Mouse (Mus musculus) MEL-GATA-1-ER (cell line): ENCODE results near the gene Ythdf2.
"Not testable (repeated sequence)": the region's sequence is repeated elsewhere in the genome, so short reads cannot be mapped to it uniquely, and the experiment has no call there.

ENCODE experiments used
- DNase-seq: peaks from one replicate; pipeline ENCODE4 v3.0.0-alpha.2; 2012; ENCODE audit warnings: low read depth; ENCODE audit errors: extremely low read depth

Ythdf2 gene

DNA sequence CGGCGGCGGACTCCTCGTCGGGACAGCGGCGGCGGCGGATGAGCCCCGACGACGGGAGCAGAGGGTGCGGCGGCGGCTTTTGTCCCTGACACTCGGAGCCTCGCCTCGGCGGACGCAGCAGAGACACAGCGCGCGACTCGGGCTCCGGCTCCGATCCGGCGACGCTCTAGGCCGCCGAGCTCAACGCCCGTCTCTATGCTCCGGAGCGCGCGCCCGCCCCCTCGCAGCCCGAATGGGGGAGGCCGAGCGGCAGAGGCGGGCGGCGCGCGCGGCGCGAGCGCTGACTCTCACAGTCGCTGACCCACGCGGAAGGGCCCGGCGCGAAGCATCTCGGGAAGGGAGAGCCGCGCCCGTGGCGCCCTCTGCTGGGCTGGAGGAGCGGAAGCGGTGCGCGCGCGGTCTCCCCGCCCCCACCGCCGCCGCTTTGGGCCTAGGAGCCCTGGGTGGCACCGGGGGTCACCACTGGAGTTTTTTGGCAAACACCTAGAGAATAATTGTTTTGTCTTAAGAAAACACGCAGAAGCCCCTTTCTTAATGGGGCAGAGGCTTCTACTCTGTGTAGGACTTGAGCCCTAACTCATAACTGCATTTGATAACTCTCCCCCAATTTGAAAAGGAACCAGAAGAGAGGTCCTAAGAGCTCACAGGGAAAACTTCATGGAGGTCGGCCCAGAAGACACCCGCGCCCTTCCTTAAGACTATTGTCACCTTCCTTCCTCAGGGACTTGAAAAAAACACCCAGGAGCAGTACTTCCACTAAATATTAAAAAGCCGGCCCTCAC lies at the start of gene Ythdf2:
Ythdf2 (minus strand) TSS at position 351 of the 782 bp plus-strand sequence.
- DNase-seq: peak; percentile 74

DNA sequence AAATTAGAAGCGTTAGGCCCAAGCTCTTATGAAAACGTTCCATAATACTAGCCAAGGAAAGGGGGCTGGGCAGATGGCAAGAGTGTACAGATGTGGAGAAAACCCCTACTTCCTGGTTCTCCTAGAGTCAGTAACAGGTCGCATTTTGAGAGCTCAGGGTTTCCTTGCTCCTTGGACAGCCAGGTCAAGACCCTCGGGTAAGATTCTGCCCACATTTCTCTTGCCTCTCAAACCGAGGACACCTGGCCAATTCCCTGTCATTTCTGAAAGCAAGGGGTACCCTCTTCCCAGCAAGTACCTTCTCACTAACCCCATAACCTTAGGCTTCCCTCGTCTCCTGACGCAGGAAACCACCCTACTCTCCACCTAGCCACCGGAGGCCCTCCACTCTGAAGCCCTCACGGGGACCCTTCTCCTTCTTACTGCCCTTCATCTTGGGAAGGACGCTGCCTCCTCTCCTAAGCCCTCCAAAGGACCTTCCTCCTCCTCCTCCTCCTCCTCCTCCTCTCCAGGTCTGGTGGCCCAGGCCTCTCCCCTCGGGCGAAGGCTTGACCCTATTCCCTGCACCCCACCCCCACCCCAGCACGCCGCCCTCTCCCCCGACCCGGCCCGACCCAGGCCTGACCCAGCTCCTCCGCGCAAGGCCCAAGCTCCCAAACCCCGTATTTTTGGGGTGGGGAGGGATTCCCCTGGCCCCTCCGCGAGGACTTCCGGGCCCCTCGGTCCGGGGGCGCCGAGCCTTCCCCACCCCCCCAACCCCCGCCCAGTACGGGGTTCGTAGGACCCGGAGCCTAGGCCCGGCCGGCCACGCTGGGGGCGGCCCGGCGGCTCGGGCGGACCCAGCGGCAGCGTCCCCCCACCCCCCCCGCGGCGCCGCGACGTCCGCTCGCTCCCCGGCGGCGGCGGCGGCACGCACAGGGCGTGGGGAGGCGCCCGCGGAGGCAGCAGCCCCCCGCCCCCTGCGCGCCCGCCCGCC lies 48.6 kb upstream of the Ythdf2 start:
- DNase-seq: no peak

DNA sequence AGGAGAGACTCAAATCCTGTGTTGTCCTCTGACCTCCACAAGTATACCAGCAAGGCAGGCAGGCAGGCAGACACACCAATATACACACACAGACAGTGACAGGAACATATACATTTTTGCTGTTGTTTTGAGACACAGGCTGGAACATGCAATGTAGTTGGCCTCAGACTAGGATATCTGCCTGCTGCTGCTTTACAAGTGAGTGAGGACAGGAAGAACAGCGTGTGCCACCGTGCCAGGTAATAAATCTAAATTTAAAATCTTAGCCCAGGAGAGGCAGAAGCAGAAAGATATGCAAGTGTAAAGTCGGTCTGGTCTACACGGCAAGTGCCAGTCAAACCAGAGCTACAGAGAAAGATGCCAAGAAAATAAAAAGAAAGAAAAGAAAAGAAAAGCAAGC lies 47.1 kb upstream of the Ythdf2 start:
- DNase-seq: no peak

DNA sequence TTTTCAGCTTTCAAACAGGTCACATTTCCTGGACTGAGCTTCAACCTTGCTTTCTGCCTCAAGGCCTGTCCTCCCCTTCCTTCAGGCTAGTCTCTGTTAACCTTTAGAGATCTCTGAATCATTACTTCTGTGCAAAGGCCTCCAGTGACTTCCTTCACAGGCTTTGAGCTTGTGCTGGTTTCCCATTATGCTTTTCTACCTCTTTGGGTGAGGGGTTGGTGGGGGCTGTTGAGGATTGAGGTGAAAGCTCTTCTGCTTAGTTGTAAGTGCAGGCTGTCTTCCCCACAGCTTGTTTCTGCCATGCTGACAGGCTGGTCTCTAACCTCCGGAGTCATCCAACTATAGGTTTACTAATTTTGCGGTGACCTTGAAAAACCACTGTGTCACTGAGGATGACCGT lies 44.3 kb upstream of the Ythdf2 start:
- no peak for DNase-seq

DNA sequence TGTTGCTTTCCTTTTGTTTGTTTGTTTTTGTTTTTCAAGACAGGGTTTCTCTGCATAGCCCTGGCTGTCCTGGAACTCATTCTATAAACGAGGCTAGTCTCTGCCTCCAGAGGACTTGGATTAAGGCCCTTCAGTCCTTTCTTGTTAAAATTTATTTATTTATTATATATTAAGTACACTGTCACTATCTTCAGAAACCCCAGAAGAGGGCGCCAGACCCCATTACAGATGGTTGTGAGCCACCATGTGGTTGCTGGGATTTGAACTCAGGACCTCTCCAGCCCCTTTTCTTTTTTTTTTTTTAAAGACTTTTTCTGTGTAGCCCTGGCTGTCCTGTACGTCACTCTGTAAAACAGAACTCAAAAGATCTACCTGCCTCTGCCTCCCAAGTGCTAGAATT lies 42.9 kb upstream of the Ythdf2 start:
- no peak for DNase-seq

DNA sequence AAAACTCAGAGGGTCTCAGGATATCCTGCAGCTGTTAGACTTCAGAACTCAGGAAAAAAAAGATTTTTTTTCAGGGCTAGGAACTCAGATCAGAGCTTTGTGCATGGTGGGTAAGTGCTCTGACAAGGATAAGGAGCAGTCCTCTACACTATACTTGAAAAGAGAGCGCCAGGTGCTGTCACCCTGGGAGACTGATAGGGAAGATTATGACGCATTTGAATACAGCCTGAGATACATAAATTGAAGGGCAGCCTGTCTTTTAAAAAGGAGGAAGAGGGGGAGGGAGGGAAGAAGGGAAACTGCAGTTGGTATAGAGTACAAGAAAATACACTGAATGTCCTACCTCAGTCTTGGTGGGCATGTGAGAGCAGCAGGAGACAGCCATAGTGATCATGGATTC lies 41.5 kb upstream of the Ythdf2 start:
- no peak for DNase-seq

DNA sequence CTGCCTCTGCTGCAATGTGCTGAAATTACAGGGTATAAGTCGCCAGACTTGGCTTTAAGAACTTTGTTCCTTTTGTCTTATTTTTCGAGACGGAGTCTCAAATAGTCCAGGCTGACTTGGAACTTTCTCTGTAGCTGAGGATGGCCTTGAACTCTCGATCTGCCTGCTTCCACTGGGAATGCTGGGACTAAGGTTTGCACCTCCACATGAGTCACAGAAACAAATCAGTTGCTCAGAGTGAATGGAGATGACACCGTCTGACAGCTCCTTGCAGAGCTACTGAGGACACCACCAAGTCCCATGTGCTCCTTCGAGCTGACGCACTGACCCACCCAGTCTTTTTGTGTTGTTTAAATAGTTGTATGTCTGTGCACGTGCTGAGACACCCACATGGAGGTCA lies 41.0 kb upstream of the Ythdf2 start:
- DNase-seq: no peak

DNA sequence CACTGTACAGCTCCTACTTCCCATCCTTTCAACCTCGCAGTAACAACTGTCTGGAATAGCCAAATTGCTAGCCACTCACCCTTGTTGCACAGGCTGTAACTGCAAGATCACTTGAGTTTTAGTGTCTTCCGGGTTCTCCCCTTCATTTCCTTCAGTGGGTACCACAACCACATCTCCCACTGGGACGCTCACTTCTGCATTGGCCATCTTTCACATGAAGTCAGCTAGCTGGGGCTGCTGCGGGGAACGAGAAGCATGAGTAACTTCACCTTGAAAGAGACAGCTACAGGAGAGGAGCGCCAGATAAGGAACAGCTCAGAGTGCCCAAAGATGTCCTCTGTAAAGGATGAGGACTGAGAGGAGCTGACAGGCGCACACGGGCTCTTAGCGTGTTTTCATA lies 39.5 kb upstream of the Ythdf2 start:
- no peak for DNase-seq

DNA sequence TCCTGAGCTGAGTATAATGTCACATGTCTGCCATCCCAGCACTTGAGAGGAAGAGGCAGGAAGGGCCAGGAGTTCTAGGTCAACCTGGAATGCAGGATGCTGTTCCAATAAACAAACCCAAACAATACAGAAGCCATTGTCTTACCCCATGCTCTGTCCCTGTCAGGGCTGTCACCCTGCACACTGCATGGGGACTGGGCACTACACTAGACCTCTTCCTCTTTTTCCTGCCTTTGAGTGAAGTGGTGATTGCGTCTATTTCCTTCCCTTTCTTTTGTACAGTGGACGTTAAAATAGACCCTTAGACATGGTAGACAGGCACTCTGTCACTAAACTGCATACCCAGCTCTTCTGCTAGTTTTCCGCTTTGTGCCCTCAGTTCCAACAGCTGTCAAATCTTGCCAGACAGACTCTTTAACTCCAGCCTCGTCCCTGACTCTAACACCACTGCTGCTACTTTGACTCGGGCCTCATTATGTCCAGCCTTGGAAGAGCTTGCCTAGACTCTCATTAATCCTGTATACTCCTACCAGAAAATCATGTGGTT lies 35.4 kb upstream of the Ythdf2 start:
- DNase-seq: peak; percentile 62

DNA sequence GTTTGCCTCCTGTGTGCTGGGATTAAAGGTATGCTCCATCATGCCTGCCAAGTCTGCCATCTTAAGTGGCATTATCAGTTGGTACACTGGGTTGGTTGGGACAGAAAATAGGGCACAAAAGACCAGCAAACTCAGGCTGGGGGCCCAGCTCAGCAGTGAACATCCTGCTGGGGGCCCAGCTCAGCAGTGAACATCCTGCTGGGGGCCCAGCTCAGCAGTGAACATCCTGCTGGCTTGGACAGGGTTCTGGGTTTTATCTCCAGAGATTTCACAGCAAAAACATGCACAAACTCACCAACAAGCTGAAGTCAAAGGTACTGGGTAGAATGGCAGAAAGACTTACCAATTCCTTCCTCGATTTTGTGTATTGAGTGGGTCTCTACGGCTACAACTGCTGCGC lies 33.5 kb upstream of the Ythdf2 start:
- DNase-seq: no peak

DNA sequence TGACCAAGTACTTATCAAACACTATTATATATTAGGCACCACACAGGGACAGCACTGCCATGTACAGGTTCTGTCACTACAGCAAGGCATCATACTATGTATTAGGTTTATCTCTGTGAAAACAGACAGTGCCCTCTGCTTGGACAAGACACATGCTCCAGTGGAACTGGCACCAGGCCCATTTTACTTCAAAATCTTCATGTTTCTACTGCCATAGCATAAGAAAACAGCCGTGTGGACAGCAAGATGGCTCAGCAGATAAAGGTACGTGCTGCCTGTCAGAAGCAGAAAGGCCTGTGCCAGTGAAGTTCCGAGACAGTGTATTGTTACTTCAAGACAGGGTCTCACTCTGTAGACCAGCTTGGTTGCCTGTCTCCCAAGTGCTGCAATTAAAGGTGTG lies 29.1 kb upstream of the Ythdf2 start:
- DNase-seq: peak; percentile 63

DNA sequence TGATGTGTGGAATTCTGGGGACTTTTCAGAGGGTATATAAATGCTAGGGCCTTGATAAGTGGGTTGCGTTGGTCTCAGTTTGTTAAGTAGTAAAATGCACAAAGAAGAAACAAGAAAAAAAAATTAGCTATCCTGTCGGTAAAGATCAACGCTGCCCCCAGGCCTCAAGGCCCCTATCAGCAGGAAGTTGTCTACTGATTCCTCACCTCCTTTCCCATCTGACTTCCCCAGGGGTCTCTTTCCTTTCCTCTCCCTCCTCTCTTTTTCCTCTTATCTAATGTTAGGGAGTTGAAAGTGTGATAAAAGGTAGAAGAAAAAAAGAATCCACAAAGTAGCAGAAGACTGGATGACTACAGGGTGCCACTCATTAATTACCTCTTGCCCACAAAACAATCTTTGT lies 28.3 kb upstream of the Ythdf2 start:
- no peak for DNase-seq

DNA sequence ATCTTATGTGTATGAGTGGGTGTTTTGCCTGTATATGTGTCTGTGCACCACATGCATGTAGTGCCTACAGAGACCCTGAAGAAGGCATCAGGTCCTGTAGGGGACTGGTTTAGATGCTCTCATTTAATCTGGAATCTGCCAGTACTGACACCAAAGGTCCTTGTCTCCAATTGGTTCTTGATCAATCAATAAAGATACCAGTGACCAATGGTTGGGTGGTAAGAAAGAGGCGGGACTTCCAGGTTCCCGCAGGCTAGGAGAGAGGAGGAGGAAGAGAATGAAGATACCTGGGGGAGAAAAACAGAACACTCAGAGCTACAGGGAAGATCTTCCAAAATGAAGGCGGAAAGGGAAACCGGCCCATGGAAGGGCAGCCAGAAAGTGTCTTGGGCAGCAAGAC lies 26.3 kb upstream of the Ythdf2 start:
- DNase-seq: no peak

DNA sequence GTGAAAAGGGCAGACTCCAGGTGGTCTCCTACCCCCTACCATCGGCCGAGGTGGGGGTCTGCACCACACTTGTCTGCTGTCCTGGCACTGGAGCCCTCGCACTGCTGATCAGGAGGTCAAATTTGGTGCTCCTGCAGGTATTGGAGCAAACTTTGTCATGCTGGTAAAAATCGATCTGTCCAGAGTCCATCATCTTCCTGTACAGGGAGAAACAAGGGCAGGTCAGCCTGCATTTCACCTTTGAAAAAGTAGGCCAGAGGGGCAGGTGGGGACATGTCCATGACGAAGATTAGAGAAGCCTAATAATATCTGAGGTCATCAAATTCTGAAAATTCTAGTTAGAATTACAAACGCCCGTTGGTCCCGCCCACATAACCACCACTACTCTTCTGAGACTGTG lies 22.6 kb upstream of the Ythdf2 start:
- DNase-seq: no peak

DNA sequence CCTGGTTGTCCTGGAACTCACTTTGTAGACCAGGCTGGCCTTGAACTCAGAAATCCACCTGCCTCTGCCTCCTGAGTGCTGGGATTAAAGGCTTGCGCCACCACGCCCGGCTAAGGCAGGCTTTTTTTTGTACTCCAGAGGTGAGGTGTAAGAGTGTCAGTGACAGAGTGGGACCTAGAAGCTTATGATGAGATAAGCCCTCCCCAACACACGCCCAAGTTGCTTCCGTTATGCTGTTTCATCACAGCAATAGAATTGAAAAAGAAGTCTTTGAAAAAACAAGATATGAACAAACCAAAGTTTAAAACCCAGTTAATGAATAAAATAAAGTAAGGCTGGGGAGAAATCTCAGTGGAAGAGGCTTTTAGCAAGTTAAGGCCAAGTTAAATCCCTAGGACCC lies 18.3 kb upstream of the Ythdf2 start:
- no peak for DNase-seq

DNA sequence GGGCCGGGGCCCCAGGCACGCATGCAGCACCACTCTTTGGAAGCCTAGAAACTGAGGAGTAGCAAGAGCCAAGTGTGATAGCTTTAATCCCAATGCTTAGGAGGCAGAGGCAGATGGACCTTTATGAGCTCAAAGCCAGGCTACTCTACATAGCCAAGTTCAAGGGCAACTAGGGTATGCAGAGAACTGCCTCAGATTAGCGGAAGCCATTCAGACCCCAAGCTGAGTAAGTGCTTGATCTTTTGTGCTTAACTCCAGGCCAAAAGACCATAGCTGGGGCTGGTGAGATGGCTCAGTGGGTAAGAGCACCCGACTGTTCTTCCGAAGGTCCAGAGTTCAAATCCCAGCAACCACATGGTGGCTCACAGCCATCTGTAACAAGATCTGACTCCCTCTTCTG lies 9.9 kb upstream of the Ythdf2 start:
- DNase-seq: not testable (repeated sequence)

DNA sequence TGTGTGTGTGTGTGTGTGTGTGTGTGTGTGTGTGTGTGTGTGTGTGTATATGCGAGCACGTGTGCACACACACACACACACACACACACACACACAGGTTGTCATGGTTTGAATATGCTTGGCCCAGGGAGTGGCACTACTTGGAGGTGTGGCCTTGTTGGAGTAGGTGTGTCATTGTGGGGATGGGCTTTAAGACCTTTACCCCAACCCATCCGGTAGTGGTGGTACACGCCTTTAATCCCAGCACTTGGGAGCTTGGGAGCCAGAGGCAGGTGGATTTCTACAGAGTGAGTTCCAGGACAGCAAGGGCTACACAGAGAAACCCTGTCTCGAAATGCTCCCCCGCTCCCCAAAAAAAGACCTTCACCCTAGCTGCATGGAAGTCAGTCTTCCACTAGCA lies 6.3 kb upstream of the Ythdf2 start:
- DNase-seq: not testable (repeated sequence)

DNA sequence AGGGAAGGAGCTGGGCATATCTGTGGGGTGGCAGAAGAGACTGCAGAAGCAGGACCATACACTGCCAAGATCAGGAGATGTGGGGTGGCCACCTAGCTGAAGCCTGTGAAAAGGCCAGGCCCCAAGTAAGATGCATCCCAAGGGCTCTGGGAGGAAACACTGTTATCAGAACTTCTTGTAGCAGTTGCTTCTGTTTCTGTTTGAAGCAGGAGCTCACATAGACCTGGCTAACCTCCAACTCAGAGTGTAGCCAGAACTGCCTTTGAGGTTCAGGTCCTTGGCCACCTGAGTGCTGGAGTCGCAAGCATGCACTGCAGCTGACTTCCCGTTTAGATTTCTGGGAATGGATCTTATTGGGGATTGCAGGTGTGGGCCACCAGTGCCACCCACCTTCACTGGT lies 5.7 kb upstream of the Ythdf2 start:
- DNase-seq: peak; percentile 65

DNA sequence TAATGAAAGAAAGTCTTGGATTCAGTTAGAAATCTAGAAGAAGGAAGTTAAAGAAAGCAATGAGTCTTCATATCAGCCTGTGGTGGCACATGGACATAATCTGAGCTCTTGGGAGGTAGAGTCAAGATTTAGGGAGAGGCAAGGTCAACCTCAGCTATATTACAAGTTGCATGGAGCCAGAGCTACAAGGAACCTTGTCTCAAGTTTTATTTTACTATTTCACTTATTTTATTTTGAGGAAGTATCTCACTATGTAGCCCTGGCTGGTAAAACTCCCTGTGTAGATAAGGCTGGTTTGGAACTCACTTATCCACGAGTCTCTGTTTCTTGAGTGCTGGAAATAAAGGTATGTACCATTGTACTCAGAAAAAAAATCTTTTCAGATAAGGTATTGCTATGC lies 4.5 kb upstream of the Ythdf2 start:
- peak; percentile 73 for DNase-seq

DNA sequence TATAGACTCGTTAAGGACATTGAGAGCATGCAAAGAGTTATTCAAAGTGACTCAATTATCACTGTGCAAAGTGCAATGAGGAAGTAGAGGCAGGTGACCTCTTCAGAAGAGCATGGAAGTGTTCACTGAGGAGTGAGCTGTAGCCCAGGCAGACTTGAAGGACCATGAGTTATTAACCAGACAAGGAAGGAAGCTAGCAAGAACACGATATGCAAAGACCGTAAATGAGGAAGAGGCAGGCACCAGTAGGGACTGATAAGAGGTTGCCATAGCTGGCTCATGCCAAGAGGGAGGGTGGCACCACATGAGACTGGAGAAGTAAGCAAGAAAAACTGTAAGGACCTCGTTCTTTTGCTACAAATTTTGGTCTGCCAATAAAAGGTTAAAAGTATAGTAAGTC lies 2.7 kb upstream of the Ythdf2 start:
- DNase-seq: peak; percentile 96

DNA sequence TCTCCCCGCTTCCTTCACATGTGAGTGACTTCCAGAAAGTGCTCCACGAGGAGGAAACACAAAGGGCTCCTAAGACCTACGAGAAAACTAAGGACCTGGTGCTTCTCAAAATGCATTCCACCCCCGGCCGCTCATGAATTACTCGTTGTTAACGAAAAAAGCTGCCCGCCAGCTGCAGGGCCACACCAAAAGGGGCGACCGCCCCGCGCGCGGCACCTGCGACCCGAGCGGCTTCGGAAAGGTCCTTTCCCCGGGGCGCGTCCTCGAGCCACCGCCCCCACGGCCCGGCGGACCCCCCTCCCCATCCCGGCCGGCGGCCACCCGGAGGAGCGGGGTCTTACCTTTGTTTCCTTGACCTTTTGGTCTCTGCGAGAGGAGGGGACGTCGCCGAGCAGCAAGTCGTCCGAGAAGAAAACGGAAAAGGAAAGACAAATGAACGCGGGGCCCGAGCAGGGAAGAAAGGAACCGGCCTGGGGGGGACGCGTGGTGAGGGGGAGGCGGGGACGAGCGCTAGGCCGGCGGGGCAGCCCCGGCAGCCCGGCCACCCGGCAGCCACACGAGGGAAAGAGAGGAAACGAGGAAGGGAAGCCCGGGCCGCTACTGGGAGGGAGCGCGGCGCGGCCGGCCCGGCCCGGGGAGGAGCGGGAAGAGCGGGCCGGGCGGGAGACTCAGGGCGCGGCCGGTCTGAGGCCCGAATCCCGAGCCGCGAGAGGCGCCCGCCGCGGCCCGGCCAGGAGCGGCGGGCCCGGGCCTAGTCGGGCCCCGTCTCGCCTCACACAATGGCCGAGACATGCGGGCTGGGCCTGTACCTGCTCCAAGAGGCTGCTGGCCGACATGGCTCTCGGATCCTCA lies 786 bp downstream of the Ythdf2 start:
- no peak for DNase-seq
